Mouse (Mus musculus): ENCODE results near the gene Mthfd2.

- TF ChIP-seq CTCF (IDR thresholded peaks at IDR 0.05; ENCODE audit: low read depth) (no peak), EP300 (IDR thresholded peaks at IDR 0.05; ENCODE audit: low read depth) (no peak)
Observed at GRCm38 (mm10) chr6:83316022-83316421, 9.7 kb downstream of the Mthfd2 start.

All from liver, embryonic 14.5 days (tissue).